Mouse (Mus musculus): ENCODE results near the gene Tfap2e. TPM values are rescaled to one million over a fixed set of nuclear protein-coding genes. Genes with fewer than 3 reads are reported as not detected.

Gene Tfap2e
- polyA plus RNA-seq, 1 experiment from 2014 or later: 1.6 TPM

DNA sequence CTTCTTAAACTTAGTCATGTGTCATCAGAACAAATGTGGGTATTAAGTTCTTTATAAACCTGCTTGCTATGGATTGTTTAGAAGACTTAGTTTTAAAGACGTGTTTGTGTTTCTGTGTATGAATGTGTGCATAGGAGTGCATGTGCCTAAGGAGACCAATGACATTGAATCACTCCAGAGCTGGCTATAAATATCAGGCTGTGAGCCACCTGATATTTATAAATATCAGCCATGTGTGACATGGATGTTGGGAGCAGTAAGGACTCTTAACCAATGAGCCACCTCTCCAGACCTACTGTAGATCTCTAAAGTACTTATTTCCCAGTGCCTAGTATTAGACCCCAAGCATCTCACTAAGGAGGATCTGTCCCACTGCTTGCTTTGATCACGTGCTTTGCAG lies 46.6 kb downstream of the Tfap2e start:
- no peaks in the 10 kb centered on the region for H3K4me1 ChIP-seq (ENCODE audit: control insufficient read depth, insufficient read depth, low read length)
- no peak overlapping the region for H3K4me3 ChIP-seq (ENCODE audit: low read depth, low read length)
- WGBS: 93% methylated on average over 2 of the region's 2 CpGs
- DNase-seq (ENCODE audit: low spot score, missing footprints) (no peak), ATAC-seq (ENCODE audit: low FRiP score) (no peak)
- H3K4me2 ChIP-seq: no peak overlapping the region
- peaks cover 9% of the 10 kb centered on the region for H3K36me3 ChIP-seq (ENCODE audit: control insufficient read depth, insufficient read depth, low read length)
- no peaks in the 10 kb centered on the region for H3K9me3 ChIP-seq (ENCODE audit: control insufficient read depth, low read length)
- H3K27me3 ChIP-seq (ENCODE audit: control insufficient read depth, insufficient read depth, low read length): no peaks in the 10 kb centered on the region
- no peak overlapping the region for H3K9ac ChIP-seq (ENCODE audit: low read length)
- H3K27ac ChIP-seq (ENCODE audit: low read depth, low read length): no peak overlapping the region

- no peak overlapping the region for H3K9ac ChIP-seq (ENCODE audit: low read length)
- ATAC-seq (ENCODE audit: low FRiP score) (no peak), DNase-seq (ENCODE audit: low spot score, missing footprints) (no peak)
- no peak overlapping the region for H3K4me2 ChIP-seq
- H3K9me3 ChIP-seq (ENCODE audit: control insufficient read depth, low read length): no peaks in the 10 kb centered on the region
- H3K4me1 ChIP-seq (ENCODE audit: control insufficient read depth, insufficient read depth, low read length): peaks cover 6% of the 10 kb centered on the region
- H3K27ac ChIP-seq (ENCODE audit: low read depth, low read length): no peak overlapping the region
- peaks cover 9% of the 10 kb centered on the region for H3K36me3 ChIP-seq (ENCODE audit: control insufficient read depth, insufficient read depth, low read length)
- 67% methylated on average over 3 of the region's 3 CpGs for WGBS
- no peak overlapping the region for H3K4me3 ChIP-seq (ENCODE audit: low read depth, low read length)
- H3K27me3 ChIP-seq (ENCODE audit: control insufficient read depth, insufficient read depth, low read length): no peaks in the 10 kb centered on the region
These were observed 53.0 kb downstream of the Tfap2e start for GRCm38 (mm10) chr4:126683084-126683483.

- no peak overlapping the region for H3K27ac ChIP-seq (ENCODE audit: low read depth, low read length)
- 87% methylated on average over 5 of the region's 5 CpGs for whole genome bisulfite sequencing
- H3K9me3 ChIP-seq (ENCODE audit: control insufficient read depth, low read length): no peaks in the 10 kb centered on the region
- H3K4me3 ChIP-seq (ENCODE audit: low read depth, low read length): no peak overlapping the region
- H3K27me3 ChIP-seq (ENCODE audit: control insufficient read depth, insufficient read depth, low read length): no peaks in the 10 kb centered on the region
- ATAC-seq (ENCODE audit: low FRiP score) (no peak), DNase-seq (ENCODE audit: low spot score, missing footprints) (no peak)
- peaks cover 6% of the 10 kb centered on the region for H3K4me1 ChIP-seq (ENCODE audit: control insufficient read depth, insufficient read depth, low read length)
- H3K9ac ChIP-seq (ENCODE audit: low read length): no peak overlapping the region
- H3K36me3 ChIP-seq (ENCODE audit: control insufficient read depth, insufficient read depth, low read length): peaks cover 7% of the 10 kb centered on the region
- H3K4me2 ChIP-seq: no peak overlapping the region
These were observed 53.7 kb downstream of the Tfap2e start for GRCm38 (mm10) chr4:126682298-126682697.

DNA sequence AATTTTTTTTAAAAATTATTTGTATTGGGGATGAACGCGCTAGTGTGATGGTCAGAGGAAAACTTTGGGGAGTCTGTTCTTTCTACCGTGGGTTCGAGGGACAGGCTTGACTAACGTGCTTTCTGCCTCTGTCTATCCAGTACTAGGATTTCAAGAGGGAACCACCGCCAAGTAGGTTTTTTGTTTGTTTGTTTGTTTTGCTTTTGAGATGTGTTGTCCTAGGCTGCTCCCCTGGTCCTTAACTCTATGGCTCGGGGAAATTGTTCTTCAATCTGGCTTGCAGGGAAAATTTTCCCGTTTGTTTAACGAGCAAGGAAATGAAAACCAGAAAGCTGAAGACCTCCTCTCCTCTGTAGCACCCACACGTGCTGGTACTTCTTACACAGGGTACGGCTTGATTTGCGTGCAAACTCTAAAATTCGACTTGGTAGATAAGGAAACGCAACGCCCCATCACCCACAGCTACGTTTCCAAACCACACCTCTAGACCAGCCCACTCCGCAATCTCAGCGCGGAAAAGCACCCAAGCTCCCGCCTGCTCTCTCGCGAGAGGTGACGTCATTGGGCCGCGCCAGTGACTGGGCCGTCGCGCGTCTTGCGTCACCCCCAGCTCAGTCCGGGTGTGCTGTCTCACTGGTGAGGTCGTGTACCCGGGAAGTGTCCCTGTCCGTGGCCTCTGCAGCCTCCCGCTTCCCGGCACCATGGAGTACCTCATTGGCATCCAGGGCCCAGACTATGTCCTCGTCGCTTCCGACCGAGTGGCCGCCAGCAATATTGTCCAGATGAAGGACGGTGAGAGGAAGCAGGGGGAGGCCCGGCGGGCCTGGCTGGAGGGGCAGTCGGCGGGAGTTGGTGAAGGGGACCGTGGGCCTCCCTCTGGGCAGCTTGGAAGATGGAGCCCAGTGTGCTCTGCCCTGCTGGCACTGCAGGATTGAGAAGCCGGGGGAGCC lies 58.7 kb downstream of the Tfap2e start, which contains the start of gene Psmb2:
TSS of gene Psmb2 (plus strand) at position 577 of the 950 bp plus-strand sequence.
- H3K9me3 ChIP-seq (ENCODE audit: control insufficient read depth, low read length): no peaks in the 10 kb centered on the region
- H3K4me3 ChIP-seq (ENCODE audit: low read depth, low read length): peak within 1 kb of the TSS; percentile 95
- H3K27me3 ChIP-seq (ENCODE audit: control insufficient read depth, insufficient read depth, low read length): no peaks in the 10 kb centered on the region
- peak; percentile 97 for ATAC-seq (ENCODE audit: low FRiP score)
- H3K27ac ChIP-seq (ENCODE audit: low read depth, low read length): peak within 1 kb of the TSS; percentile 12; the same call in 1 of the 2 replicates
- H3K9ac ChIP-seq (ENCODE audit: low read length): peak within 1 kb of the TSS; percentile 95
- no peaks in the 10 kb centered on the region for H3K36me3 ChIP-seq (ENCODE audit: control insufficient read depth, insufficient read depth, low read length)
- H3K4me2 ChIP-seq: peak within 1 kb of the TSS; percentile 78
- WGBS: 3% methylated on average over 48 of the region's 48 CpGs
- H3K4me1 ChIP-seq (ENCODE audit: control insufficient read depth, insufficient read depth, low read length): peaks cover 6% of the 10 kb centered on the region
- DNase-seq (ENCODE audit: low spot score, missing footprints): peak; percentile 100

DNA sequence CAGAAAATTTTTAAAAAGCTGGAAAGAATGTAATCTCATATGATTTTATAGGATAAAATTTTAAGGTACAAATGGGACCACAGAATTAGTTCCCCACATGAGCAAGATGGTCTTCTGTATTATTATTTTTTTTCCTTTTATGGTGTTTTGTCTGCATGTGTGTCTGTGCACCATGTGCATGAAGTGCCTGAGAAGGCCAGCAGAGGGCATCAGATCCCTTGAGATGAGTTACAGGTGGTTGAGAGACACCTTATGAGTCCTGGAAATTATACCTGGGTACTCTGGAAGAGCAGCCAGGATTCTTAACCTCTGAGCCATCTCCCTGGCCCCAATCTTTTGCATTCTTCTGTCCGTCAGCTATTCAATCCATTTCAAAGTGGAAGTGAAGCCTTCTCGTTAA lies 69.0 kb downstream of the Tfap2e start:
- Histone ChIP-seq H3K4me1 (ENCODE audit: control insufficient read depth, insufficient read depth, low read length) (no peaks in the 10 kb centered on the region), H3K36me3 (ENCODE audit: control insufficient read depth, insufficient read depth, low read length) (no peaks in the 10 kb centered on the region), H3K9me3 (ENCODE audit: control insufficient read depth, low read length) (no peaks in the 10 kb centered on the region; the same call in 1 of the 2 replicates), H3K4me3 (ENCODE audit: low read depth, low read length) (no peak overlapping the region), H3K4me2 (no peak overlapping the region), H3K27ac (ENCODE audit: low read depth, low read length) (no peak overlapping the region), H3K27me3 (ENCODE audit: control insufficient read depth, insufficient read depth, low read length) (no peaks in the 10 kb centered on the region), H3K9ac (ENCODE audit: low read length) (no peak overlapping the region)
- ATAC-seq (ENCODE audit: low FRiP score): no peak
- no peak for DNase-seq (ENCODE audit: low spot score, missing footprints)
- WGBS: 94% methylated on average over 2 of the region's 2 CpGs

Other genes with a start within 250 kb of the Tfap2e start
- gene Ago4, start 202.8 kb downstream of the Tfap2e start, polyA plus RNA-seq (2014; fragmentation: Nextera tagmentation; extraction: Ambion mirVana): 3.0 and 3.6 TPM in 2 replicates
- gene Clspn, start 179.3 kb downstream of the Tfap2e start, polyA plus RNA-seq (2014; fragmentation: Nextera tagmentation; extraction: Ambion mirVana): 50.4 and 54.4 TPM in 2 replicates
- 1.6 and 1.7 TPM in 2 replicates for gene 5730409E04Rik, start 126.4 kb downstream of the Tfap2e start, polyA plus RNA-seq (2014; fragmentation: Nextera tagmentation; extraction: Ambion mirVana)
- 523 and 552 TPM in 2 replicates for gene Psmb2, start 58.6 kb downstream of the Tfap2e start, polyA plus RNA-seq (2014; fragmentation: Nextera tagmentation; extraction: Ambion mirVana)
- 22.0 and 23.3 TPM in 2 replicates for gene Ncdn, start 17.2 kb upstream of the Tfap2e start, polyA plus RNA-seq (2014; fragmentation: Nextera tagmentation; extraction: Ambion mirVana)
- gene AU040320, start 17.3 kb upstream of the Tfap2e start, polyA plus RNA-seq (2014; fragmentation: Nextera tagmentation; extraction: Ambion mirVana): 23.8 and 26.2 TPM in 2 replicates
- gene Zmym4, start 231.9 kb upstream of the Tfap2e start, polyA plus RNA-seq (2014; fragmentation: Nextera tagmentation; extraction: Ambion mirVana): 29.8 and 31.6 TPM in 2 replicates

Data from midbrain, embryonic 11.5 days (tissue).